Mouse (Mus musculus): ENCODE data around the gene Marc2. TPM values are rescaled to one million over a fixed set of nuclear protein-coding genes. Genes with fewer than 3 reads are reported as not detected.

Marc2 gene
- polyA plus RNA-seq, 1 experiment from 2014 or later = 144 TPM

GRCm38 (mm10) chr1:184777061-184777795, 69.0 kb downstream of the Marc2 start:
- H3K4me2 ChIP-seq (replicated peaks) = no peak overlapping the region
- H3K9ac ChIP-seq = no peak overlapping the region
- 32% methylated on average over 22 of the region's 22 CpGs for WGBS
- DNase-seq (ENCODE audit: low spot score) (no peak), ATAC-seq (ENCODE audit: low FRiP score) (no peak)
- H3K27me3 ChIP-seq (ENCODE audit: control insufficient read depth, insufficient read depth, low read length) = no peaks in the 10 kb centered on the region
- no peak overlapping the region for H3K27ac ChIP-seq
- H3K4me3 ChIP-seq (replicated peaks; ENCODE audit: low read length) = no peak overlapping the region
- H3K36me3 ChIP-seq (replicated peaks; ENCODE audit: control insufficient read depth, insufficient read depth) = no peaks in the 10 kb centered on the region
- no peaks in the 10 kb centered on the region for H3K4me1 ChIP-seq (replicated peaks; ENCODE audit: control insufficient read depth, insufficient read depth, low read length)
- no peaks in the 10 kb centered on the region for H3K9me3 ChIP-seq (ENCODE audit: control insufficient read depth, low read length)

- Histone ChIP-seq H3K9me3 (ENCODE audit: control insufficient read depth, low read length) (no peaks in the 10 kb centered on the region), H3K4me3 (replicated peaks; ENCODE audit: low read length) (no peak overlapping the region), H3K4me2 (replicated peaks) (no peak overlapping the region), H3K4me1 (replicated peaks; ENCODE audit: control insufficient read depth, insufficient read depth, low read length) (peaks cover 4% of the 10 kb centered on the region; the same call in 1 of the 2 replicates), H3K36me3 (replicated peaks; ENCODE audit: control insufficient read depth, insufficient read depth) (no peaks in the 10 kb centered on the region), H3K27me3 (ENCODE audit: control insufficient read depth, insufficient read depth, low read length) (no peaks in the 10 kb centered on the region), H3K9ac (no peak overlapping the region), H3K27ac (no peak overlapping the region)
- DNase-seq (ENCODE audit: low spot score) = no peak
- 58% methylated on average over 9 of the region's 9 CpGs for WGBS
- ATAC-seq (ENCODE audit: low FRiP score) = no peak
Measured at GRCm38 (mm10) chr1:184775289-184775688, 71.0 kb downstream of the Marc2 start.

GRCm38 (mm10) chr1:184771891-184772249, 74.4 kb downstream of the Marc2 start:
- WGBS = 11% methylated on average over 9 of the region's 9 CpGs
- Histone ChIP-seq H3K4me2 (replicated peaks) (peak overlapping the region; percentile 24), H3K27ac (no peak overlapping the region), H3K36me3 (replicated peaks; ENCODE audit: control insufficient read depth, insufficient read depth) (no peaks in the 10 kb centered on the region), H3K4me3 (replicated peaks; ENCODE audit: low read length) (no peak overlapping the region), H3K4me1 (replicated peaks; ENCODE audit: control insufficient read depth, insufficient read depth, low read length) (peaks cover 4% of the 10 kb centered on the region; the same call in 1 of the 2 replicates), H3K27me3 (ENCODE audit: control insufficient read depth, insufficient read depth, low read length) (no peaks in the 10 kb centered on the region), H3K9me3 (ENCODE audit: control insufficient read depth, low read length) (no peaks in the 10 kb centered on the region), H3K9ac (0 out of 2 replicates have a peak overlapping the region, but pooled peaks have one; percentile 10)
- ATAC-seq (ENCODE audit: low FRiP score) = no peak
- DNase-seq (ENCODE audit: low spot score) = no peak

GRCm38 (mm10) chr1:184771202-184771890, 74.9 kb downstream of the Marc2 start:
- Histone ChIP-seq H3K4me1 (replicated peaks; ENCODE audit: control insufficient read depth, insufficient read depth, low read length) (peaks cover 4% of the 10 kb centered on the region; the same call in 1 of the 2 replicates), H3K4me3 (replicated peaks; ENCODE audit: low read length) (no peak overlapping the region), H3K9ac (no peak overlapping the region), H3K36me3 (replicated peaks; ENCODE audit: control insufficient read depth, insufficient read depth) (no peaks in the 10 kb centered on the region), H3K4me2 (replicated peaks) (peak overlapping the region; percentile 24), H3K9me3 (ENCODE audit: control insufficient read depth, low read length) (no peaks in the 10 kb centered on the region), H3K27ac (no peak overlapping the region), H3K27me3 (ENCODE audit: control insufficient read depth, insufficient read depth, low read length) (no peaks in the 10 kb centered on the region)
- 31% methylated on average over 18 of the region's 18 CpGs for WGBS
- DNase-seq (ENCODE audit: low spot score) (peak; percentile 82), ATAC-seq (ENCODE audit: low FRiP score) (no peak)

DNA sequence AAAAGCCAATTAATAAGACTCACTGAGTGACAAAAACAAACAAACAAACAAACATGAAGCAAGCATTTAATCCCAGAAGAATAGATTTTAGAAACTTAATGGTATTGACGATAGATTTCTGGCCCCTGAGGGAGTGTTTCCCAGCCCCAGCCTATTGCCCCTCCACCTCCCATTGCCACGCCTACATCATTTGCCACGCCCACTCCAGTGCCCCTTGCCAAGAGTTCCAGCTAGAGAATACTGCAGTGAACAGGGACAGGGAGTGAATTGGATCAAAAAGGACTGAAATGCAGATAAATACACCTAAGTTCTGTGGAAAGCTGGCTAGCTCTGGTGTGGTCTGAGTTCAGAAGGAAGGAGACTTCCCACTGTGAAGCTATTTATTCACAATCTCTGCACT, 82.4 kb downstream of the Marc2 start:
- Histone ChIP-seq H3K4me2 (replicated peaks) (no peak overlapping the region), H3K4me3 (replicated peaks; ENCODE audit: low read length) (no peak overlapping the region), H3K27me3 (ENCODE audit: control insufficient read depth, insufficient read depth, low read length) (no peaks in the 10 kb centered on the region), H3K9ac (no peak overlapping the region), H3K4me1 (replicated peaks; ENCODE audit: control insufficient read depth, insufficient read depth, low read length) (no peaks in the 10 kb centered on the region), H3K36me3 (replicated peaks; ENCODE audit: control insufficient read depth, insufficient read depth) (no peaks in the 10 kb centered on the region), H3K27ac (no peak overlapping the region), H3K9me3 (ENCODE audit: control insufficient read depth, low read length) (no peaks in the 10 kb centered on the region)
- ATAC-seq (ENCODE audit: low FRiP score) (no peak), DNase-seq (ENCODE audit: low spot score) (no peak)
- 58% methylated on average over 3 of the region's 3 CpGs for WGBS

MicroRNAs within 50 kb of the gene (microRNA counts, 519-probe panel; counts per million panel counts)
- 3,324 counts per million, percentile 17 among the panel's probes with 10 or more counts for microRNA mmu-miR-1981

Small RNAs within 50 kb of the gene (microRNA-seq; reads per million reads assigned to microRNA genes)
- 61.4 reads per million, percentile 46 among the genes with 10 or more reads in this experiment for gene Mir1981

Other genes starting within 250 kb of the Marc2 start
- gene Hlx, start 113.8 kb downstream of the Marc2 start, polyA plus RNA-seq (2014; fragmentation: Nextera tagmentation; extraction: Ambion mirVana) = 2.0 and 2.8 TPM in 2 replicates
- 0.21 and 0.33 TPM in 2 replicates for gene Marc1, start 35.1 kb downstream of the Marc2 start, polyA plus RNA-seq (2014; fragmentation: Nextera tagmentation; extraction: Ambion mirVana)
- gene C130074G19Rik, start 36.8 kb upstream of the Marc2 start, polyA plus RNA-seq (2014; fragmentation: Nextera tagmentation; extraction: Ambion mirVana) = 1.1 and 1.5 TPM in 2 replicates
- 12.5 and 12.9 TPM in 2 replicates for gene Mark1, start 153.1 kb upstream of the Marc2 start, polyA plus RNA-seq (2014; fragmentation: Nextera tagmentation; extraction: Ambion mirVana)